Mouse (Mus musculus) gastrocnemius, postnatal 25 days (tissue): ENCODE measurements around the gene Psmd9. TPM values are rescaled to one million over a fixed set of nuclear protein-coding genes. Genes with fewer than 3 reads are reported as not detected.

Experiments
- DNase-seq: peaks from one replicate; pipeline ENCODE4 v3.0.0; 2022
- total RNA-seq, 2 experiments: library from RNA; stranded (reverse); gene quantifications; 1 replicate in 1 of 2; 2 replicates in 1 of 2; pipeline ENCODE4 v1.2.3; 2021

Gene Psmd9
- total RNA-seq, 2 experiments from 2014 or later, result 14.2 to 15.2 TPM

GRCm38 (mm10) chr5:123251834-123252233 is 82.6 kb downstream of the Psmd9 start, which contains the start of gene Wdr66:
Gene Wdr66, plus strand, starts transcription at chr5:123252102.
- DNase-seq, result peak; percentile 75

GRCm38 (mm10) chr5:123256841-123257755 is 87.9 kb downstream of the Psmd9 start:
- DNase-seq, result no peak

- no peak for DNase-seq
These were observed 89.8 kb downstream of the Psmd9 start for GRCm38 (mm10) chr5:123258990-123259389.

GRCm38 (mm10) chr5:123260698-123261097 is 91.5 kb downstream of the Psmd9 start:
- no peak for DNase-seq

- DNase-seq, result no peak
These were observed 97.7 kb downstream of the Psmd9 start for GRCm38 (mm10) chr5:123266909-123267308.

- no peak for DNase-seq
These were observed 99.6 kb downstream of the Psmd9 start for GRCm38 (mm10) chr5:123268477-123269474.

- no peak for DNase-seq
These were observed 101.7 kb downstream of the Psmd9 start for GRCm38 (mm10) chr5:123270917-123271316.

GRCm38 (mm10) chr5:123272927-123273326 is 103.7 kb downstream of the Psmd9 start:
- no peak for DNase-seq

- no peak for DNase-seq
These were observed 107.6 kb downstream of the Psmd9 start for GRCm38 (mm10) chr5:123276636-123277341.

GRCm38 (mm10) chr5:123277342-123277701 is 108.1 kb downstream of the Psmd9 start:
- DNase-seq, result no peak

GRCm38 (mm10) chr5:123277704-123278103 is 108.5 kb downstream of the Psmd9 start:
- no peak for DNase-seq

- DNase-seq, result no peak
These were observed 110.0 kb downstream of the Psmd9 start for GRCm38 (mm10) chr5:123279248-123279647.

- DNase-seq, result no peak
These were observed 112.3 kb downstream of the Psmd9 start for GRCm38 (mm10) chr5:123281336-123282136.

GRCm38 (mm10) chr5:123285174-123285573 is 116.0 kb downstream of the Psmd9 start:
- DNase-seq, result no peak

- no peak for DNase-seq
These were observed 118.9 kb downstream of the Psmd9 start for GRCm38 (mm10) chr5:123288079-123288478.

- no peak for DNase-seq
These were observed 125.4 kb downstream of the Psmd9 start for GRCm38 (mm10) chr5:123294653-123295052.

GRCm38 (mm10) chr5:123296224-123296806 is 127.1 kb downstream of the Psmd9 start:
- DNase-seq, result no peak

GRCm38 (mm10) chr5:123296972-123297754 is 128.0 kb downstream of the Psmd9 start:
- DNase-seq, result no peak

- DNase-seq, result no peak
These were observed 128.6 kb downstream of the Psmd9 start for GRCm38 (mm10) chr5:123297830-123298229.

GRCm38 (mm10) chr5:123298526-123298925 is 129.3 kb downstream of the Psmd9 start:
- DNase-seq, result no peak
